Mouse (Mus musculus): ENCODE results near the gene Klk1b3.
A peak's percentile ranks its signal among the peaks of the same experiment; 100 is the strongest.
"Not testable (repeated sequence)": the region's sequence is repeated elsewhere in the genome, so short reads cannot be mapped to it uniquely, and the experiment has no call there.

Gene Klk1b3

DNA sequence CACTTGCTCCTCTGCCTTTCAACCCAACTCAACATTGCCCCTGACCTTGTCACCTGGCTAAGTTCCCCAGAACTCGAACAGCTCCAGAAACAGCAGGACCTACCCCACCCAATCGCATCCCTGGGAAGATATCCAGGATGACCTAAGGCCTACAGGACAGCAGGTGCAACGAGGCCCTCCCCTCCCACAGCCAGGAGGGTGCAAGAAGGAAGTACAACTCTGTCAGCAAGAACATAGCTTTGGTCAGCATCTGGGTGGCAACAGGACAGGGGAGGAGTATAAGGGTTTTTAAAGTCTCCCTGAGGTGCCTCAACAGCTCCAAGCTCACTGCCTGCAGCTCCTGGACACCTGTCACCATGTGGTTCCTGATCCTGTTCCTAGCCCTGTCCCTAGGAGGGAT lies at the start of gene Klk1b3:
Gene Klk1b3, plus strand, starts transcription at position 301 of the 400 bp plus-strand sequence.
- no peak for DNase-seq (ENCODE audit: low read depth, low spot score)

DNA sequence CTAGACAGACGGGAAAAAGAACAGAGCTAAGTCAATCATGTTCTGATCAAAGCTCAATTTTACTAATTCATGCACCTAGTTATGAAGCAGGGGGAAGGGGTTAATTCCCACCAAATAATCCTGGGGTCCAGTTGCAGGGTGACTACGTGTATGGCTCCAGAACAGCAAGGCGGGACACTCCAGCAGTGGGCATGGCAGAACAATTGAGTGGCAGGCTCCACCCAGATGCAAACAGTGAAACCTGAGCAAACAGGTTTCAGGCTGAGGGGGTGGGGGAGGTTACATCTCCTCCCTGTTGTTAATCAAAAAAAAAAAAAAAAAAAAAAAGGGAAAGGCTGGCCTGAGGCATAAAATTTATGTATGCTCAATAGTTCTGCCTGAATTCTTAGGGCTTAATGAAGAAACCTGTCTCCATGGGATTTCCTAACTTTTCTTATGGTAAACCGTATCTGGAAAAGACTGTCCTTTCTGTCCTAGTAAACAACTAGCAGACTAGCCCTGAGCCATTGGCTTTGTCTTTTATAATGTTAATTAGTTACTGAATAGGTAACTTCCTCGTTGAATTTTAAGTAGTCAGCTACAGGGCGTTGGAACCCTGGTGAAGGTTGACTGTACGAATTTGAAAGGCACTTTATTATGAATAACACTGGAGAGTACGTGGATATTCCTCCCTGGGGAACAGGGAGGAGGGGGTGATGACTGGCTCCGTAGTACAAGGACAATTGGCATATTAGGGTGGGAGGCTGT lies 18.5 kb upstream of the Klk1b3 start:
- peak; percentile 61 for DNase-seq (ENCODE audit: low read depth, low spot score)

DNA sequence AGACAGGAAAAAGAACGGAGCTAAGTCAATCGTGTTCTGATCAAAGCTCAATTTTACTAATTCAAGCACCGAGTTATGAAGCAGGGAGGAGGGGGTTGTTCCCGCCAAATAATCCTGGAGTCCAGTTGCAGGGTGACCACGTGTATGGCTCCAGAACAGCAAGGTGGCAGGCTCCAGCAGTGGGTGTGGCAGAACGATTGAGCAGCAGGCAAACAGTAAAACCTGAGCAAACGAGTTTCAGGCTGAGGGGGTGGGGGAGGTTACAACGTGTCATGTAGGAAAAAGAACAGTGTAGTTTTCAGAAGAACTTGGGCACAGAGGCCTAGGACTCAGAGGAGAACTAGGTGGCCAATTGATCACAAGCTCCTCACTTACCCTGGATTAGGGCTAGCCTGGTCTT lies 11.5 kb upstream of the Klk1b3 start:
- not testable (repeated sequence) for DNase-seq (ENCODE audit: low read depth, low spot score)

DNA sequence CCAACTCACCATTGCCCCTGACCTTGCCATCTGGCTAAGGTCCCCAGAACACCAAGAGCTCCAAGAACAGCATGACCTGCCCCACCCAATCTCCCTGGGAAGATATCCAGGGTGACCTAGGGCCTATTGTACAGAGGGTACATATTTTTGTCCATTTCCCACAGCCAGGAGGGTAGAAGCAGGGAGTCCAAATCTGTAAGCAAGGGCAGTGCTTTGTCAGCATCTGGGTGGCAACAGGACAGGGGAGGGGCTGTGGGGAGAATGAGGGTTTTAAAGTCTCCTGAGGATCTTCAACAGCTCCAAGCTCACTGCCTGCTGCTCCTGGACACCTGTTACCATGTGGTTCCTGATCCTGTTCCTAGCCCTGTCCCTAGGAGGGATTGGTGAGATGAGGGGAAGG lies 10.1 kb upstream of the Klk1b3 start, which contains the start of gene Klk1b24:
Gene Klk1b24, plus strand, starts transcription at position 301 of the 400 bp plus-strand sequence.
- DNase-seq (ENCODE audit: low read depth, low spot score), result not testable (repeated sequence)

GRCm38 (mm10) chr7:44193466-44193865 lies 4.5 kb upstream of the Klk1b3 start:
- DNase-seq (ENCODE audit: low read depth, low spot score), result not testable (repeated sequence)

- not testable (repeated sequence) for DNase-seq (ENCODE audit: low read depth, low spot score)
Measured at GRCm38 (mm10) chr7:44207135-44207534, 9.1 kb downstream of the Klk1b3 start, which contains the start of gene Klk1b4. Klk1b4 (plus strand) TSS chr7:44207435.

DNA sequence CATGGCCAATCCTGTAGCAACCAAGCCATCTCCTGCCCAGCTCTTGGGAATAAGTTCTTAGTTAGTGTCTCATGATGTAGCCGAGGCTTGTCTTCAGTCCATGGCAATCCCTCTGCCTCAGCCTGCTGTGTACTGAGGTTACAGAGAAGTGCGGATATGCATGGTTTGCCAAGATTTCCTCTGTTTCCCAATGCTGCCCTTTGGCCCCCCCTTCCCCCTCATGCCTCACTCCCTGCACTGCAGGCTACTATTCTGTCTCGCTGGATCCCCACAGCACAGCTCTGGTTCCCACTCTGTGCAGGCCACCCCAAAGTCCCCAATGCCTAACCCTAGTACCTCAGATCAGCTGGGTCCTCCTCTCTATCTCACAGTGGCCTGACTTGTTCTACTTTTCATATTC lies 10.3 kb downstream of the Klk1b3 start:
- DNase-seq (ENCODE audit: low read depth, low spot score), result no peak

- no peak for DNase-seq (ENCODE audit: low read depth, low spot score)
Measured at GRCm38 (mm10) chr7:44215645-44216044, 17.7 kb downstream of the Klk1b3 start, which contains the start of gene Klk1b5. Klk1b5 (plus strand) TSS chr7:44215945.

- DNase-seq (ENCODE audit: low read depth, low spot score), result peak; percentile 18
Measured at GRCm38 (mm10) chr7:44221601-44222000, 23.6 kb downstream of the Klk1b3 start.

- not testable (repeated sequence) for DNase-seq (ENCODE audit: low read depth, low spot score)
Measured at GRCm38 (mm10) chr7:44222335-44222734, 24.3 kb downstream of the Klk1b3 start.

DNA sequence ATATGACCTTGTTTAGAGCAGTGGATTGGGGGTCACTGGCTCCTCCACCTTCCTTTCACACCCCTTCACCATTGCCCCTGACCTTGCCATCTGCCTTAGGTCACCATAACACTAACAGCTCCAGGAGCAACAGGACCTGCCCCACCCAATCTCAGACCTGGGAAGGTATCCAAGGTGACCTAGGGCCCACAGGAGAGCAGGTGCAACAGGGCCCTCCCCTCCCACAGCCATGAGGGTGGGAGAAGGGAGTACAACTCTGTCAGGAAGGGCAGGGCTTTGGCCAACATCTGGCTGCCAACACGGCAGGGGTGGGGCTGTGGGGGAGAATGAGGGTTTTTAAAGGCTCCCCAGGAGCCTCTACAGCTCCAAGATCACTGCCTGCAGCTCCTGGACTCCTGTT lies 27.1 kb downstream of the Klk1b3 start, which contains the start of gene Klk1:
Gene Klk1, plus strand, starts transcription at position 285 of the 400 bp plus-strand sequence.
- DNase-seq (ENCODE audit: low read depth, low spot score), result peak; percentile 87

GRCm38 (mm10) chr7:44235909-44236308 lies 37.9 kb downstream of the Klk1b3 start, which contains the start of gene Gm36864:
Gm36864 (plus strand) TSS chr7:44236177.
- DNase-seq (ENCODE audit: low read depth, low spot score), result no peak

DNA sequence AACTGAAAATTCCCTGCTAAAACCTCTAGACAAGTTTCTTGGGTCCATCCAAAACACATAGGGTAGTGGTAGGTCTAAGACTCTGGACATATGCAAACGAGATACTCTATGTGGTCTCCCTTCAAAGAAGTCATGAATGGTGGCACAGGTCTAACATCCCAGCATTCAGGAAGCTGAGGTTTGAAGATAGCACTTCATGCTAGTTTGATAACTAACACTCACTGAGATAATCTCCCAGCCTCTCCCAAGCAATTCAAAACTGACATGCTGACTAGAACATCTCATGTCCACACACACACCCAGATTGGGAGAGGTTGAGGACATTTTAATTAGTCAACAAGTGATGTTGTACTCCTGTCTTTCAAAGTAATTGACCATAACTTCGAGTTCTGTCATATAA lies 41.9 kb downstream of the Klk1b3 start:
- DNase-seq (ENCODE audit: low read depth, low spot score), result no peak

DNA sequence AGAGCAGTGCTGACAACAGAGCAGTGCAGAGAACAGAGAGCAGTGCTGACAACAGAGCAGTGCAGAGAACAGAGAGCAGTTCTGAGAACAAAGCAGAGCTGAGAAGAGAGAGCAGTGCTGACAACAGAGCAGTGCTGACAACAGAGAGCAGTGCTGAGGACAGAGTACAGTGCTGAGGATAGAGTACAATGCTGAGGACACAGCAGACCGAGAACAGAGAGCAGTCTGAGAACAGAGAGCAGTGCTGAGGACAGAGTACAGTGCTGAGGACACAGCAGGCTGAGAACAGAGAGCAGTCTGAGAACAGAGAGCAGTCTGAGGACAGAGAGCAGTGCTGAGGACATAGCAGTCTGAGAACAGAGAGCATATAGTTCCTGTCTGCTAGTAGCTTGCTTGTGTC lies 42.7 kb downstream of the Klk1b3 start:
- DNase-seq (ENCODE audit: low read depth, low spot score), result peak; percentile 54

DNA sequence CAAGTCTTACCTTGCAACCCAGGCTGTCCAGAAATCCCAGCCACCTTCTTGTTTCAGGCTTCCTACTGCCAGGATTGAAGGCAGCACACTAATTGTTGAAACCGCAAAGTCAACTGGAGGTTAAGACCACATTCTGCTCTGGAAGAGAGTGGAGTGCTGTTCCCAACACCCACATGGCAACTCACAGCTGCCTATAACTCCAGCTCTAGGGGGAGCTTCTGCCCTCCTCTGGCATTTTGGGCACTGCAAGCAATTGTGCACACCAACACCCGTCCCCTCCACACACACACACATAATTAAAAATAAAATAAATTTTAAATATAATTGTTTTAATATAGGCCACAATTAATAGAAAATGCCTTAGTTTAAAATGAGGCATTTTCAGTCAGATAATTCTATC lies 43.2 kb downstream of the Klk1b3 start:
- no peak for DNase-seq (ENCODE audit: low read depth, low spot score)

DNA sequence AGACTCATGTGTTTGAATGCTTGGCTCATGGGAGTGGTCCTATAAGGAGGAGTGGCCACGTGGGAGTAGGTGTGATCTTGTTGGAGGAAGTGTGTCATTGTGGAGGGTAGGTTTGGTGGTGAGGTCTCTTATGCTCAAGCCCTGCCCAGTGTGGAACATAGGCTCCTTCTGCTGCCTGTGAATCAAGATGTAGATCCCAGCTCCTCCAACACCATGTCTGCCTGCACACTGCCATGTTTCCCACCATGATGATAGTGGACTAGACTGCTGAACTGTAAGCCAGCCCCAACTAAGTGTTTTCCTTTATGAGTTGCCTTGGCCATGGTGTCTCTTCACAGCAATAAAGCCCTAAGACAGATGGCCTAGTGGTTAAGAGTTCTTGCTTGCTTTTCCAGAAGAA lies 46.1 kb downstream of the Klk1b3 start:
- no peak for DNase-seq (ENCODE audit: low read depth, low spot score)

DNA sequence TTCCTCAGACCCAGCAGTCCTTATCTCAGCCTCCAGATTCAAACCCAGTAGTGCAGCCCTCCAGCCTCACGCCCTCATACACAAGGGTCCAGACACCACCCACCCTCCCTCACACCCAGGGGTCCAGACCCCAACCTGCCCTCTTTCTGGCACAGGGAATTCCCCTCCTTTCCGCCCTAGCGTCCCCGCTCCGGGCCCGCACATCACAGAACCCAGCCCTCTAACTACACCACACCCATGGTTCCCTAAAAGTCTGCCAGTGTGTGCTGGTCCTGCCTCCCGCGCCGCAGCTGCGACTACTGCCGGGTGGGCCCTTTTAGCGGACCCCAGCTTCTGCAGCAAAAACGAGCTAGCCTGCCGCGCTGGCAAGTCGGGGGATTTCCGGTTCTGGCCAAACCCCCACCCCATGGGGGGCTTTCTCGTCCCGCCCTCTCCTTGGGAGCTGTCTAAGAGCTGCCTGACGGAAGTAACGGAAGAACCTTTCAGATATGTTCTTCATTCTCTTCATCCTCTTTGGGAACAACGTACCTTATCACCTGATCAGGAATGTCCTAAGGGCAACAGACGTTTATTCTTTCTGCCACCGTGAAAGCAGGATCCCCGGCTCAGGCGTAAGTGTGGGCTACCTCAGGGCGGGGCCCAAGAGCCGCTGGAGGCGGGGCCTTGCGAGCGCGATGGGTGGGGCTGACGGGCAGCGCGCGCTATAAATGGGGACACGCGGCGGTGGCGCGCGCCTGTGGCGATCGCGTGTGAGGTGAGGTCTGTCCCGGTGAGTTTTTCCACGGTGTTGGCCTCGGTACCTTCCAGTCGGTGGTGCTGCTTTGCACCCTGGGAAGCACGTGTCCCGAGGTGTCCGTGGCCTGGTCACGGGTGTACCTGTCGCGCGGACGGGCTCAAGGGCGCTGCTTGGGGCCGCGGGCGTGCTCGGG lies 48.3 kb downstream of the Klk1b3 start, which contains the start of the genes 1700028J19Rik and 2410002F23Rik:
Gene 1700028J19Rik, minus strand, starts transcription at position 641 of the 929 bp plus-strand sequence.
Gene 2410002F23Rik, plus strand, starts transcription at position 668 of the 929 bp plus-strand sequence.
- DNase-seq (ENCODE audit: low read depth, low spot score), result peak; percentile 93

- DNase-seq (ENCODE audit: low read depth, low spot score), result peak; percentile 79
Measured at GRCm38 (mm10) chr7:44246984-44247470, 49.0 kb downstream of the Klk1b3 start.

- no peak for DNase-seq (ENCODE audit: low read depth, low spot score)
Measured at GRCm38 (mm10) chr7:44247971-44248370, 50.0 kb downstream of the Klk1b3 start.

- DNase-seq (ENCODE audit: low read depth, low spot score), result no peak
Measured at GRCm38 (mm10) chr7:44249248-44249647, 51.3 kb downstream of the Klk1b3 start.

DNA sequence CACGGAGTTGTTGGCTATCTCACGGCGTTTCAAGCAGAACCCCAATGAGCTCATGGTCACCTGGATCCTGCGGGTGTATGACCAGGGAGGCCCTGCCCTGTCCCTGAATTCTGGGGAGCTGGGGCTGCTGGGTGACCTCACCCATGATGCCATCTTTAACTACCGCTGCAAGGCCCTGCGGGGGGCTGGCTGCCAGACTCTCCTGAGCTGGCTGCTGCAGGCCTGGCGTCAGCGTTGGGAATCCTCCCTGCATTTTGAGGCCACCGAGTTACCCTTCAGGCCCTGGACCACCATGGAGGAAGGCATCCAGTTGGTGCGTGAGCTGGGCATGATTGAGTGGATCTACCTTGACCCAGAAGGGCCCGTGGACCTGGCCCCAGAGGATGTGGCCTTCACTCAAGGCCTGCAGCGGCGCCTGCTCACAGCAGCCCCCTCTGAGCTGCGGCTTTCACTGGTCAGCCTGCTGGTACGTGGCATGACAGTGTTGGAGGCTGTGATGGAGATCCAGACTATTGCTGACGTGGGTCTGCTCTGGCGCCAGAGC lies 52.8 kb downstream of the Klk1b3 start:
- DNase-seq (ENCODE audit: low read depth, low spot score), result not testable (repeated sequence)

Measured in R1 (cell line).